Mouse (Mus musculus): ENCODE results near the gene Nsg1. TPM values are rescaled to one million over a fixed set of nuclear protein-coding genes. Genes with fewer than 3 reads are reported as not detected.

Nsg1 gene
- polyA plus RNA-seq, 1 experiment from 2014 or later, result 1,422 TPM

DNA sequence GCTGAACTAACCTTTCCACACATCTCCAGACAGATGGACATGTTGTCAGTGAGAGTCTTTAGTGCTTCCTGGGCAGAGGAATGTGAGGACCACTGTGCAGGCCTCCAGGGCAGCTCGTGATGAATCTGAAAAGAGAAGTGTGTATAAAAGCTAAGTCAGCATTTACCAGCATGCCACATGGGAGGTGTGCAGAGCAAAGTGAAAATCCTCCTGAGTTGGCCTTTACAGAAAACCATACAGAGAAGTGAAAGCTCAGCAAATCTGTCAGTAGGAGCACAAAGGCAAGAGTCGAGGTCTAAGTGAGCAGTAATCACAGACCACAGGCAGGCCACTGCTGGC lies 67.8 kb downstream of the Nsg1 start:
- Histone ChIP-seq H3K36me3 (no peaks in the 10 kb centered on the region), H3K27me3 (no peaks in the 10 kb centered on the region), H3K4me3 (no peak overlapping the region), H3K9me3 (no peaks in the 10 kb centered on the region), H3K4me2 (no peak overlapping the region), H3K27ac (replicated peaks) (no peak overlapping the region), H3K9ac (no peak overlapping the region), H3K4me1 (replicated peaks) (peaks cover 3% of the 10 kb centered on the region; the same call in 1 of the 2 replicates)
- no peak for ATAC-seq (ENCODE audit: low FRiP score, low read depth)
- 70% methylated on average over 2 of the region's 2 CpGs for WGBS

DNA sequence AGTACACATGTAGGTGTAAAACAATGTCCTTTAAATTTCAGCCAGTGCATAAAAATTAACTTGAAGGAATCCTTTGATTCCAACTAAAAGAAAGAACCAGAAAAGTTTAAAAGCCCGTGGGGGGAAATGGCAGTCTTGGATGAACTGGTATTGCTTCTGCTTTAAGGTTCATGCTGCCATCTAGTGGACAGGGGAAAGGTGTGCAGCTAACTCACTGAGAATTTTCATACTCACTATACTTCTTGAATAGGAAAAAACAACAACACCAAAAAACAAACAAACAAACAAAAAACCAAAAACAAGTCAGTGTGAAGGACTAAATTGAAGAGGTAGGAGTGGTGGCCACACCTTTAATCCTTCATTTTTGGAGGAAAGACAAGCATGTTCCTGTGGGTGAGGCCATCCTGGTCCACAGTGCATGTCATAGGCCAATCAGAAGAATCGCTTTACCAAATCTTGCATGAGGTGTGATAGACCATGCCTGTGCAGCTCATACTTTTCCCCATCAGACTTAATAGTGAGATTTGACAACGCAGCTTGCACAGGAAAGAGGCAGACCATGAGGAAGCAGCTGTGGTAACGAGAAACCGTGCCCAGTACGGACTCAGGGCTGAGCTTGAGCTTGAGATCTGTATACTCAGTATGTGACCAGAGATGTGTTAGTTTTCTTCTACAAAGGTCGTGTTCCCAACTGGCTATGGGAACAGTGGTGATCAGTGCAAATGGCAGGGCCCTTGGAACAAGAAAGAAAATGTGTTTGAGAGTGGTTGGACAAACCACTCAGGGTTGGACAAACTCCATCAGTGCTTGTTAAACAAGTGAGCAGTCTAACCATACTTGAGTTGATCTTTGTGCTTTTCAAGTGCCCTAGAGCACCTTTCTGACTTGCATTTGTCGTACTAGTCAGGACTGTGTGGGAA lies 68.4 kb downstream of the Nsg1 start:
- ATAC-seq (ENCODE audit: low FRiP score, low read depth), result no peak
- Histone ChIP-seq H3K36me3 (no peaks in the 10 kb centered on the region), H3K27me3 (no peaks in the 10 kb centered on the region), H3K4me3 (no peak overlapping the region), H3K4me1 (replicated peaks) (peaks cover 3% of the 10 kb centered on the region; the same call in 1 of the 2 replicates), H3K4me2 (no peak overlapping the region), H3K9me3 (no peaks in the 10 kb centered on the region), H3K9ac (no peak overlapping the region), H3K27ac (replicated peaks) (no peak overlapping the region)
- WGBS, result 77% methylated on average over 8 of the region's 8 CpGs

DNA sequence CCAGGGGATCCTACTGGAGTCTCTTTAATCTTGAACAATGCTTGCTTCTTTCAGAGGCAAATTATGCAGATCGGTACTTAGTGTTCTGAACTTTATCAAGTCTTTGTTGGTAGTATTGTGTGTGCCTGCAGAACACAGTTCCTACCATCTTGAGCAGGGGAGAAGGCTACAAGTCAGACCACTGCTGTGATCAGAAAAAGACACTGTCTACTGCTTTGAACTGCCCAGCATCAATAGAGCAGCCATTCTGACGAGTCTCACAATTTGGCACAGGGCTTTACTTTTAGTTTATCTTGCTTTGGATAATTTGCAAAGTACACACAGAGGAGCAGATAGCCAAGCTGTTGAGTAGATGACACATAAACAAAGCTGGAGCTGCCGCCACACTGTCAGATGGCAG lies 69.1 kb downstream of the Nsg1 start:
- Histone ChIP-seq H3K4me1 (replicated peaks) (peaks cover 5% of the 10 kb centered on the region; the same call in 1 of the 2 replicates), H3K9ac (no peak overlapping the region), H3K36me3 (no peaks in the 10 kb centered on the region), H3K27me3 (no peaks in the 10 kb centered on the region), H3K27ac (replicated peaks) (no peak overlapping the region), H3K4me2 (no peak overlapping the region), H3K4me3 (no peak overlapping the region), H3K9me3 (no peaks in the 10 kb centered on the region)
- 35% methylated on average over 3 of the region's 3 CpGs for WGBS
- no peak for ATAC-seq (ENCODE audit: low FRiP score, low read depth)

DNA sequence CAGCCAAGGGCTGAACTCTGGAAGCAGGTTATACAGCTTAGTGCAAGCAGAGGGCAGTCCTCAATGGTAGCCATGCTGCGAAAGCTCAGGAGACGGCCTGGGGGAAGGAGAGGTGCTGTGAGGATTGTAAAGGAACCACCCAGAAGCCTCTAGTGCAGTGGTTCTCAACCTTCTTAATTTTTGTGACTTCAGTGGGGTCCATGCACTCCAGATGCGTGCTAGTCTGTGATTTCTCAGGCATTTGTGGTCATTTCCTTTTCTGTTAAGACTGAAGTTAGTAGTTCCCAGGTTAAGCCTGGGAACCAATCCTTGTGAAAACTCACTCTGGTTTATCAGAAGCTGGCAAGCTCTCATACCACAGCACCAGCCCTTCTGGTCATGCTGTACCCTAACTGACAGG lies 69.6 kb downstream of the Nsg1 start:
- no peaks in the 10 kb centered on the region for H3K36me3 ChIP-seq
- H3K4me3 ChIP-seq, result no peak overlapping the region
- no peaks in the 10 kb centered on the region for H3K9me3 ChIP-seq
- no peak overlapping the region for H3K9ac ChIP-seq
- 75% methylated on average over 3 of the region's 3 CpGs for WGBS
- H3K27me3 ChIP-seq, result no peaks in the 10 kb centered on the region
- H3K27ac ChIP-seq (replicated peaks), result no peak overlapping the region
- H3K4me1 ChIP-seq (replicated peaks), result peaks cover 6% of the 10 kb centered on the region; the same call in 1 of the 2 replicates
- no peak for ATAC-seq (ENCODE audit: low FRiP score, low read depth)
- H3K4me2 ChIP-seq, result no peak overlapping the region

Other genes with a start within 250 kb of the Nsg1 start
- 35.3 and 37.8 TPM in 2 replicates for gene Stx18, start 121.2 kb downstream of the Nsg1 start, polyA plus RNA-seq (2015; fragmentation: Nextera tagmentation; extraction: Ambion mirVana)
- gene Zbtb49, start 60.5 kb upstream of the Nsg1 start, polyA plus RNA-seq (2015; fragmentation: Nextera tagmentation; extraction: Ambion mirVana), result 18.1 and 20.5 TPM in 2 replicates
- 40.5 and 43.1 TPM in 2 replicates for gene Lyar, start 60.6 kb upstream of the Nsg1 start, polyA plus RNA-seq (2015; fragmentation: Nextera tagmentation; extraction: Ambion mirVana)
- 84.6 and 90.3 TPM in 2 replicates for gene Tmem128, start 100.3 kb upstream of the Nsg1 start, polyA plus RNA-seq (2015; fragmentation: Nextera tagmentation; extraction: Ambion mirVana)
- 0.05 and 0.12 TPM in 2 replicates for gene Otop1, start 116.1 kb upstream of the Nsg1 start, polyA plus RNA-seq (2015; fragmentation: Nextera tagmentation; extraction: Ambion mirVana)
- gene Drd5, start 159.5 kb upstream of the Nsg1 start, polyA plus RNA-seq (2015; fragmentation: Nextera tagmentation; extraction: Ambion mirVana), result 0.59 and 0.73 TPM in 2 replicates

Measured in hindbrain, embryonic 15.5 days (tissue).